Mouse (Mus musculus): ENCODE data around the gene Chd6. TPM values are rescaled to one million over a fixed set of nuclear protein-coding genes. Genes with fewer than 3 reads are reported as not detected.

The Chd6 gene
- polyA plus RNA-seq, 1 experiment from 2014 or later = 45.2 TPM

DNA sequence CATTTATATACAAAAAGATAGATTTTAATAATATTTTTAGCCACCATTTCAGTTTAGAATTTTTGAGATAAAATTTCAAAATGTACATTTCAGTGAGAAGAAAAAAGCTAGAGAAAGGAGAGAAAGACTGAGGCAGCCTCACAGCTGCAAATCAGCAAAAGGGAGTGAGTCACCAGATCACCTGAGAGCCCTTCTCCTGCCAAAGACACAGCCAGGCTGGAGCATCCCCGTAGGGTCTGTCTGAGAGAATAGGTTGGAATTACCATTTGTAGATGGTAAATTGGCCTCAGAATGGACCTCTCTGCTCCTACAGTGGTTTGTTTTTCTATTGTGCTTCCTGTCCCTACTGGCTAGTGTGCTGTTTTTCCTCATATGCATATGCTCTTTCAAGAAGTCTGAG is 84.3 kb downstream of the Chd6 start:
- Histone ChIP-seq H3K36me3 (ENCODE audit: control insufficient read depth, insufficient read depth, low read length) (peaks cover 3% of the 10 kb centered on the region), H3K4me2 (ENCODE audit: low read depth, low read length, severe bottlenecking) (no peak overlapping the region), H3K9me3 (ENCODE audit: control insufficient read depth, low read length) (no peaks in the 10 kb centered on the region), H3K4me1 (replicated peaks; ENCODE audit: control insufficient read depth, insufficient read depth, low read length) (no peaks in the 10 kb centered on the region), H3K9ac (ENCODE audit: low read length) (no peak overlapping the region), H3K27ac (ENCODE audit: low read depth, low read length) (no peak overlapping the region), H3K4me3 (ENCODE audit: low read depth, low read length) (no peak overlapping the region), H3K27me3 (ENCODE audit: control insufficient read depth, insufficient read depth, low read length) (no peaks in the 10 kb centered on the region)
- 95% methylated on average over 1 of the region's 1 CpGs for WGBS
- DNase-seq (ENCODE audit: low spot score) (no peak), ATAC-seq (replicated peaks; ENCODE audit: low FRiP score) (no peak)

DNA sequence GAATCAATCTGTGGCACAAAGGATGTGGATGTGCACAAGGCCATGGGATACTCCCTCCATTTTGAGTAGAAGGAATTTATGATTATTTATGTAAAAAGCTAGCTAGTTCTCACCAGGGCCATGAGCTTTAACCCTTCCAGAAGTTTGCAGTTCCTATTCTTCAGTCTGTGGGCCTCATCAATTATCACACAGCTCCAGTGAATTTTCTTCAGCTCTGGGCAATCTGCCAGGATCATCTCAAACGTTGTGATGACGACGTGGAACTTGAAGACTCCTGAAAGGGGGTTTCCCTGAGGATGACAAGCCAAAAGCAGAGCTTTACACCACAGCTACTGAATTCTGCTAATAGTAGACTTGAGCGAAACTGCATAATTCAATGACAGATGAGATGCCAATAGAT is 91.0 kb downstream of the Chd6 start:
- WGBS = 89% methylated on average over 4 of the region's 4 CpGs
- H3K27ac ChIP-seq (ENCODE audit: low read depth, low read length) = no peak overlapping the region
- DNase-seq (ENCODE audit: low spot score) (no peak), ATAC-seq (replicated peaks; ENCODE audit: low FRiP score) (no peak)
- no peaks in the 10 kb centered on the region for H3K27me3 ChIP-seq (ENCODE audit: control insufficient read depth, insufficient read depth, low read length)
- no peak overlapping the region for H3K4me3 ChIP-seq (ENCODE audit: low read depth, low read length)
- H3K9ac ChIP-seq (ENCODE audit: low read length) = no peak overlapping the region
- H3K4me1 ChIP-seq (replicated peaks; ENCODE audit: control insufficient read depth, insufficient read depth, low read length) = no peaks in the 10 kb centered on the region
- peaks cover 8% of the 10 kb centered on the region for H3K36me3 ChIP-seq (ENCODE audit: control insufficient read depth, insufficient read depth, low read length)
- H3K4me2 ChIP-seq (ENCODE audit: low read depth, low read length, severe bottlenecking) = no peak overlapping the region
- H3K9me3 ChIP-seq (ENCODE audit: control insufficient read depth, low read length) = no peaks in the 10 kb centered on the region

DNA sequence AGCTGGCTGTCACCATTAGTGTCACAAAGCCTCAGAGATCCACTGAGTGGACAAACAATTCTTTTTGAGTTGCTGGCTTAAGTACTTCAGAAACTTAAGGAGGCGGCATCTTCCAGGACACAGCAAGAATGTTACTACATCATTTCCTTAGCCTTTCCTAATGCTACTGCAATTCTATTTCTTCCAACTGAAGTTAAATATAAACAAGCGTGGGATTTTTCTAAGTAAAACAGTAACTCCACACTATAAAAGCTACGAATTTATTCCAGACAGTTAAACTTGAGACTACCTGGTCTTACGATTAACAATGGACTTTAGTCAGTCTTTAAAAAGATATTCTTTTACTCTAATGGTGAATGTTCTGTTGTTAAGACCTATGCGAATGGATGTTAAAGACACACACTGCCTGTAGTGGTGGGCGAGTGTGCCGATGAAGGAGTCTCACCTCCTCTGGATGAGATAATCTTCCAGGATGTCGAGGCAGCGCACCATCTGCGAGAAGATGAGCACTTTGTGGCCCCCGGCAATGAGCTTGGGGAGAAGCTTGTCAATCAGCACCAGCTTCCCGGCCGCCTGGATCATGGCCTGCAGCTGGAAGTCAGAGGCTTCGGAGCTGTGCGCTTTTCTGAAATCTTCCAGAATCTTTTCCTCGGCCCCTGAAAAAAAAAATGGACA is 96.2 kb downstream of the Chd6 start:
- no peaks in the 10 kb centered on the region for H3K4me1 ChIP-seq (replicated peaks; ENCODE audit: control insufficient read depth, insufficient read depth, low read length)
- H3K27me3 ChIP-seq (ENCODE audit: control insufficient read depth, insufficient read depth, low read length) = no peaks in the 10 kb centered on the region
- ATAC-seq (replicated peaks; ENCODE audit: low FRiP score) (no peak), DNase-seq (ENCODE audit: low spot score) (no peak)
- no peak overlapping the region for H3K4me3 ChIP-seq (ENCODE audit: low read depth, low read length)
- no peak overlapping the region for H3K9ac ChIP-seq (ENCODE audit: low read length)
- H3K27ac ChIP-seq (ENCODE audit: low read depth, low read length) = no peak overlapping the region
- H3K4me2 ChIP-seq (ENCODE audit: low read depth, low read length, severe bottlenecking) = no peak overlapping the region
- H3K9me3 ChIP-seq (ENCODE audit: control insufficient read depth, low read length) = no peaks in the 10 kb centered on the region
- H3K36me3 ChIP-seq (ENCODE audit: control insufficient read depth, insufficient read depth, low read length) = peaks cover 12% of the 10 kb centered on the region; the same call in 1 of the 2 replicates
- WGBS = 93% methylated on average over 16 of the region's 16 CpGs

DNA sequence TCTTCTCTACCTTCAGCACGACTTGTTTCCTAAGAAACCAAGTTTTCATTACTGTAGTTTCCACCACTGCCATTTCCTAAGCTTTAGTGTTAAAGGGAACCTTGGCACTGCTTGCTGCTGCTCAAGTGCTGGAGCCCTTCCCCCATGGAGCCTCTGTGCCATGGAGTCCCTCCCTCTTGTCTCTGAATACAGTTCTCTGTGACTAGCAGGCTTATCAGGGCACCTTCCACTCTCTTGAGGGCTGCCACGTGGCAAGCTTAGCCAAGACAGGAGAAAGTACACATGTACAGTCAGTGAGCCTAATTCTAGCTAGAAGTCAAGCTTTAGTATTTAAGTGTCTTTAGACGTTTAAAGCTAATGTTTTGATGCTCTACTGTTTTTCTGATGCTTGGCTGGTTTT is 104.5 kb downstream of the Chd6 start:
- Histone ChIP-seq H3K4me3 (ENCODE audit: low read depth, low read length) (no peak overlapping the region), H3K36me3 (ENCODE audit: control insufficient read depth, insufficient read depth, low read length) (no peaks in the 10 kb centered on the region; the same call in none of the 2 replicates)
- WGBS = 85% methylated on average over 3 of the region's 3 CpGs

DNA sequence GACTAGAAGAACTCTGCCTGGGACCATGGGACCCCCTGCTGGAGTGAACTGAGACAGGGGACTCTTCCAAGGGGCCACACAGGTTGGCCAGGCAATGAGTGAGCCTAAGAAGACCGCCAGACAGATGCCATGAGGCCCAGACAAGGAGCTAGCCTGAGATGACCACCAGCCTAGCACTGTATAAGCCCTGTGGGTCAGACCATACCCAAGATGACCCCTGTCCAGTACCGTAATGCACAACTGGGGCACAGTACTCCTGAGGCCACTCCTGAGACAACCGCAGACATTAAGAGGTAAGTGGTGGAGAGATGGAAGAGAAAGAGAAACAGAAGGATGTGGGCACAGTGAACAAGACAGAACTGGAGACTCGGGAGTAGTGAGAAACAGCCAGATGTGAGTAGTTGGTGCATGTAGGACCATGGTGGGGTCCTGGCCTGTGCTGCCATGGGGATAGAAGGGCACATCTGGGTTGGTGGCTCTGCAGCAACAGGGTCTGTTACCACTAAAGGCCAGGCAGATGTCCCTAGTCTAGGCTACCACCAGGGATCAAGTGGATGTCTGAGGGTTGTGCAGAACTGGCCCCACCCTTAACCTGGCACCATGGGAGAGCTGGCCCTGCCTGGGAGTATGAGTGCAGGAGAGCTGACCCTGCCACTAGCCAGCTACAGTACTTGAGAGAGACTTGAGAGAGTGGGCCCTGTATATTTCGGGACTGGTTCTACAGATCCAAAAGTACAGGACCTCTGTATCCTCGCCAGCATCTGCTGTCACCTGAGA is 111.7 kb downstream of the Chd6 start:
- Histone ChIP-seq H3K27ac (ENCODE audit: low read depth, low read length) (no peak overlapping the region), H3K9ac (ENCODE audit: low read length) (no peak overlapping the region), H3K4me3 (ENCODE audit: low read depth, low read length) (no peak overlapping the region), H3K4me2 (ENCODE audit: low read depth, low read length, severe bottlenecking) (no peak overlapping the region), H3K9me3 (ENCODE audit: control insufficient read depth, low read length) (no peaks in the 10 kb centered on the region), H3K36me3 (ENCODE audit: control insufficient read depth, insufficient read depth, low read length) (no peaks in the 10 kb centered on the region), H3K4me1 (replicated peaks; ENCODE audit: control insufficient read depth, insufficient read depth, low read length) (no peaks in the 10 kb centered on the region), H3K27me3 (ENCODE audit: control insufficient read depth, insufficient read depth, low read length) (no peaks in the 10 kb centered on the region)
- ATAC-seq (replicated peaks; ENCODE audit: low FRiP score) (0 out of 2 replicates have a peak, but pooled peaks have one; percentile 24), DNase-seq (ENCODE audit: low spot score) (no peak)
- 91% methylated on average over 6 of the region's 6 CpGs for WGBS

More for the DNA sequence above, 104.5 kb downstream of the Chd6 start:
- no peak for DNase-seq (ENCODE audit: low spot score)
- Histone ChIP-seq H3K9ac (ENCODE audit: low read length) (no peak overlapping the region), H3K4me2 (ENCODE audit: low read depth, low read length, severe bottlenecking) (no peak overlapping the region), H3K9me3 (ENCODE audit: control insufficient read depth, low read length) (no peaks in the 10 kb centered on the region), H3K27me3 (ENCODE audit: control insufficient read depth, insufficient read depth, low read length) (no peaks in the 10 kb centered on the region), H3K4me1 (replicated peaks; ENCODE audit: control insufficient read depth, insufficient read depth, low read length) (no peaks in the 10 kb centered on the region), H3K27ac (ENCODE audit: low read depth, low read length) (no peak overlapping the region)
- ATAC-seq (replicated peaks; ENCODE audit: low FRiP score) = no peak

DNA sequence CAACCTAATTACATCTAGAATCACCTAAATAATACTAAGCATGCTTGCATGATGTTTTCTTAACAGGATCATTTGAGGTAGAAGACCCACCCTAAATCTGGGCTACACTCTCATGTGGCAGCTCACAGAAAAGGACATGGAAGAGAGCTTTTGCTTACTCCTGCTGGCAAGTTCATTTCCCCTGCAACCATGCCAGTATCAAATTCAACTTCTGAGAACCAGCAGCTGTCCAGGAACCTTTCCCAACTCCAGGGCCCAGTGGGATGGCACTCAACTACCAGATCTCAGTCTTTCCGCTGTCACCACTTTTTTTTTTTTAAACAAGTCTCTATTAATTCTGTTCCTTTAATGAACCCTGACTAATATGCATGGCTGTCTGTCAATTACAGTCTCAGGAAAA is 114.7 kb downstream of the Chd6 start:
- Histone ChIP-seq H3K9me3 (ENCODE audit: control insufficient read depth, low read length) (no peaks in the 10 kb centered on the region), H3K4me2 (ENCODE audit: low read depth, low read length, severe bottlenecking) (no peak overlapping the region), H3K36me3 (ENCODE audit: control insufficient read depth, insufficient read depth, low read length) (peaks cover 3% of the 10 kb centered on the region; the same call in 1 of the 2 replicates), H3K9ac (ENCODE audit: low read length) (no peak overlapping the region), H3K27ac (ENCODE audit: low read depth, low read length) (no peak overlapping the region), H3K4me1 (replicated peaks; ENCODE audit: control insufficient read depth, insufficient read depth, low read length) (no peaks in the 10 kb centered on the region), H3K27me3 (ENCODE audit: control insufficient read depth, insufficient read depth, low read length) (no peaks in the 10 kb centered on the region), H3K4me3 (ENCODE audit: low read depth, low read length) (no peak overlapping the region)
- WGBS = 85% methylated on average over 1 of the region's 1 CpGs
- DNase-seq (ENCODE audit: low spot score) = no peak
- ATAC-seq (replicated peaks; ENCODE audit: low FRiP score) = no peak

DNA sequence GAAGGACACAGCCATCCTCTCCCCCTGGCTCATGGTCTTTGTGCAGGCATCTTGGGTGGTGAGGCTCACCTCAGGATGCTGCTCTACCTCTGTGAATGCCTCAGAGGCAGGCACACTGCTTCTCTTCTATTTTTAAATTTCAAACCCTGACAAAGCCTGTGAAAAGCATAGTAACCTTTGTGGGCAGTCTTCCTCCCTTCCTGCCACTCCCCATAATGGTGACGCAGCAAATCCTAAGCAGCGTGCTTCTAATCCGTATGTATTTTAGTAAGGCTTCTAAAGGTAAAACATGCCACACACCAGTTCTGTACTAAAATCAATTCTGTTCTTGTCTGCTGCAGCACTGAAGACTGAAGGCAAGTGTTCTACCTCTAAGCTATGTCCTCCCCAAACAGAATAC is 116.4 kb downstream of the Chd6 start:
- ATAC-seq (replicated peaks; ENCODE audit: low FRiP score) (no peak), DNase-seq (ENCODE audit: low spot score) (no peak)
- no peak overlapping the region for H3K4me2 ChIP-seq (ENCODE audit: low read depth, low read length, severe bottlenecking)
- 92% methylated on average over 3 of the region's 3 CpGs for WGBS
- H3K36me3 ChIP-seq (ENCODE audit: control insufficient read depth, insufficient read depth, low read length) = peaks cover 3% of the 10 kb centered on the region; the same call in 1 of the 2 replicates
- H3K4me1 ChIP-seq (replicated peaks; ENCODE audit: control insufficient read depth, insufficient read depth, low read length) = no peaks in the 10 kb centered on the region
- no peak overlapping the region for H3K9ac ChIP-seq (ENCODE audit: low read length)
- H3K27ac ChIP-seq (ENCODE audit: low read depth, low read length) = no peak overlapping the region
- no peaks in the 10 kb centered on the region for H3K27me3 ChIP-seq (ENCODE audit: control insufficient read depth, insufficient read depth, low read length)
- no peaks in the 10 kb centered on the region for H3K9me3 ChIP-seq (ENCODE audit: control insufficient read depth, low read length)
- H3K4me3 ChIP-seq (ENCODE audit: low read depth, low read length) = no peak overlapping the region

DNA sequence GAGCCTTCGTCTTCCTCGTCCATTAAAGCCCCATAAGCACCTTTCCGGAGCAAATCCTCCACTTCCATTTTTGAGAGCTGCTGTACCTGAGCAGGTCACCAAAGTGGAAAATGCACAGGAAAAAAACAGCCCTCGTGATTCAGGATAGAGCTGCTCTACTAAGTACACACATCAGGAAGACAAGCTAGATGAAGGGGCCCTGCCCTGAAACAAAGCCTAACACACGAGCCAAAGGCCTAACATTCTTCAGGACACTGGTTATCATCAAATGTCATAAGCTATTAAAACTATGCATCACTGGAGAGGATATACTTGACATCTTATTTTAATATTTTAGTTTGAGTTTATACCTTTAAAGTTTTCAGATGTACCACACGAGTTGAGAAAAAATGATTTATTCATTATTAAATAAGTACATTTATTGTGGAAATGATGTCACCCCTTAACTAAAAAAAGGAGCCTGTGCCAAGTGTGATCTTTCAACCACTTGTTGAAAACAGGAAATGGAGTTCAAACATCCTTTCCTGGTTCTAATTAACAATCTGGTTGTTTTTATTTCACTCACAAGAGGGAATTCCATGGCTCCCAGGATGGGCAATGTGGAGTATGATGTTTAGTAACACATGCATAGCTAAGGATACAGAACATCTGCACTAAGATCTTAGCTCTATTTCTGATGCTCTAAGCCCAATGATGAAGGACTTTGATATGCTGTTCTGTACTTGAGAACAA is 118.4 kb downstream of the Chd6 start:
- Histone ChIP-seq H3K4me3 (ENCODE audit: low read depth, low read length) (no peak overlapping the region), H3K9me3 (ENCODE audit: control insufficient read depth, low read length) (no peaks in the 10 kb centered on the region), H3K27me3 (ENCODE audit: control insufficient read depth, insufficient read depth, low read length) (no peaks in the 10 kb centered on the region), H3K27ac (ENCODE audit: low read depth, low read length) (no peak overlapping the region), H3K4me1 (replicated peaks; ENCODE audit: control insufficient read depth, insufficient read depth, low read length) (no peaks in the 10 kb centered on the region), H3K4me2 (ENCODE audit: low read depth, low read length, severe bottlenecking) (no peak overlapping the region), H3K9ac (ENCODE audit: low read length) (no peak overlapping the region), H3K36me3 (ENCODE audit: control insufficient read depth, insufficient read depth, low read length) (peaks cover 3% of the 10 kb centered on the region; the same call in 1 of the 2 replicates)
- ATAC-seq (replicated peaks; ENCODE audit: low FRiP score) (no peak), DNase-seq (ENCODE audit: low spot score) (no peak)
- WGBS = 87% methylated on average over 6 of the region's 6 CpGs
